8 mouse cellular contexts compared by ENCODE assay signal in genomic region chr7:81372337-81372920, GRCm38 (mm10). TPM values are rescaled to one million over a fixed set of nuclear protein-coding genes. Genes with fewer than 3 reads are reported as not detected.
DNase-seq lines count a peak whose midpoint lies in the region; TF ChIP-seq lines count a peak whose summit lies in the region.

No protein-coding gene starts in this region.

- no peaks in the 10 kb centered on the region for H3K27me3 ChIP-seq in heart, adult 2 months (ENCODE audit: control insufficient read depth, insufficient read depth, low read length)

- peak; percentile 11 to 30 for DNase-seq in lung, adult 18-20 months
- DNase-seq in lung, postnatal 25 days (ENCODE audit: low spot score), result no peak
- DNase-seq in embryo, embryonic 9.5 days (ENCODE audit: extremely low spot score), result peak; percentile 49
- DNase-seq in heart, adult 2 months, result peak; percentile 26 to 39
- DNase-seq in layer of hippocampus, adult 2 months (ENCODE audit: low spot score in 2 of 2), result peak; percentile 82 to 92
- peak; percentile 24 for DNase-seq in lung, postnatal 36 days
- peak; percentile 85 to 86 for DNase-seq in right cerebral cortex, postnatal 10 days (ENCODE audit: low spot score in 2 of 2)
- DNase-seq in thymus, postnatal 25 days, result no peak

- no peak for TF ChIP-seq CTCF in heart, adult 2 months (IDR thresholded peaks at IDR 0.05)
- TF ChIP-seq CTCF in layer of hippocampus, adult 2 months (conservative IDR thresholded peaks at IDR 0.05), result no peak

- no peaks in the 10 kb centered on the region for H3K36me3 ChIP-seq in heart, adult 2 months (ENCODE audit: control insufficient read depth, insufficient read depth, low read length)

- 6% methylated on average over 13 of the region's 13 CpGs for WGBS in heart, adult 2 months

- intact Hi-C loops in heart, adult 2 months (cut with DNase I), result no loop called here

- no peak for TF ChIP-seq EP300 in heart, adult 2 months (IDR thresholded peaks at IDR 0.05; ENCODE audit: insufficient read depth, low read depth, low read length)

- peaks cover 3% of the 10 kb centered on the region for H3K4me1 ChIP-seq in heart, adult 2 months (ENCODE audit: control insufficient read depth, insufficient read depth, low read length)

- no peaks in the 10 kb centered on the region for H3K79me2 ChIP-seq in heart, adult 2 months (replicated peaks; ENCODE audit: control insufficient read depth, insufficient read depth, low read length)

- no peak overlapping the region for H3K4me3 ChIP-seq in heart, adult 2 months
- H3K4me3 ChIP-seq in layer of hippocampus, adult 2 months, result peak overlapping the region; percentile 62

- no peak for TF ChIP-seq POLR2A in heart, adult 2 months (IDR thresholded peaks at IDR 0.05; ENCODE audit: insufficient read depth, low read depth, low read length)

- H3K27ac ChIP-seq in heart, adult 2 months, result no peak overlapping the region
- peak overlapping the region; percentile 95 for H3K27ac ChIP-seq in layer of hippocampus, adult 2 months

- no peak overlapping the region for H3K9ac ChIP-seq in heart, adult 2 months (ENCODE audit: low read depth, low read length)

RNA-seq across cellular contexts. Expression of gene Rps17, which starts 27.4 kb away (rescaled TPM):
- total RNA-seq in heart, adult 2 months (2021), result 1,000 to 10,000 TPM in 1 of 2 experiments, 100 to 1,000 TPM in 1; 847 to 1,012 TPM
- polyA plus RNA-seq in heart, adult 2 months (2012; rRNA removed), result 867 and 883 TPM in 2 replicates
- total RNA-seq in layer of hippocampus, adult 2 months (2021), result 100 to 1,000 TPM; 606 to 625 TPM

Comparison
In these comparisons a context has a peak if more than half of its experiments do, and no peak if none do; other contexts are left out.
1. DNase-seq: peak in lung, adult 18-20 months (2 of 2), embryo, embryonic 9.5 days (single experiment), heart, adult 2 months (2 of 2), layer of hippocampus, adult 2 months (2 of 2), lung, postnatal 36 days (single experiment) and right cerebral cortex, postnatal 10 days (2 of 2); none in lung, postnatal 25 days (single experiment) and thymus, postnatal 25 days (single experiment).